Mouse (Mus musculus) lung, postnatal 4 days (tissue): Measurements from ENCODE around the gene Hist1h1c.
"Not testable (repeated sequence)": the region's sequence is repeated elsewhere in the genome, so short reads cannot be mapped to it uniquely, and the experiment has no call there.

ENCODE experiments used
- DNase-seq, 2 experiments: peaks; one replicate each; pipeline ENCODE4 v3.0.0; 2021

Hist1h1c gene

DNA sequence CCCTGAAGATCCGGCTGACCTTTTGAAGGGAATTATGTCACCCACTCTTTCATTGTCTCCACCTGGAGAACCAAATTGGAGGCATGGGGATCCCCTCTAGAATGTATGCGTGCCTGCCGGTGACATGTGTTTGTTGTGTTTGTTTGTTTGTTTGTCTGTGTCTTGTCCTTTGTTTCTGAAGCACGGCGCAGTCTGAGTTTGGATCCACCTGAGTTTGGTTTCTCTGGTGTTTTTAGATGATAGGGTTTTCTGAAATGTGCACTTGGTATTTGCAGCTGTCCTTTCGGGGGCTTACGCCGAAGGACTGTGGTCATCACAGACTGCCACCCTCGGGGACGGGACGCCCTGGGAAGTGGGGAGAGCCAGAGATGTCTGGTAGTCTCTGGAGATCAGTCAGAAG lies 21.4 kb upstream of the Hist1h1c start:
- no peak for DNase-seq

DNA sequence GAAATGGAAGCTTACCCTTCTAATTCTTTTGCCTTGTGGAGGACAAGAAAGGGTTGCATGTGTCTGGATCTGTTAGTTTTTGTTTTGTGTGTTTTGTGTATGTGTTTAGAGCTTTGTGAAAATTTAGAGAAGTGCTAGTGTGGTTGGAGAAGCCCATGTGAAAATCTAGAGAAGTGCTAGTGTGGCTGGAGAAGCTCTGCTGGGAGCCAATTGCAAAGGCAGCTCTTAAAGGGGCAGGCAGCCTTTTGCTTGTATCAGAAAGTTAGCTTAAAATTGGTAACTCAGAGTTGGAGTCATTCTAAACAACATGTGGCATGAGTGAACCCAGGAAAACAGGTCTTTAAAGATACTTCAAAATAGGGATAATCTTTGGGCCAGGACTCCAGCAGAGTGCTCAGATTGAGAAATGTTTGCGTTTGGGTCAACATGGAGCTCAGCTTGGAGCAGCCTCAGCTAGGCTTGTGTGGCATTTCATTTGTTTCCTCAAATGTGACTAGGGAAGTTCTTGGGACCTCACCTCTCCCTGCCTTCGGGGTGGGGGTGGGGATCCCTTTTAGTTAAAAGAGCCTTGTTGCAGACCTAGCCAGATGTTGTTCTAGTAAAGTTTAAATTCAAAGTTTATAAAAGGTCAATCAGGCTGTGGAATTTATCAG lies 20.9 kb upstream of the Hist1h1c start:
- not testable (repeated sequence) for DNase-seq

DNA sequence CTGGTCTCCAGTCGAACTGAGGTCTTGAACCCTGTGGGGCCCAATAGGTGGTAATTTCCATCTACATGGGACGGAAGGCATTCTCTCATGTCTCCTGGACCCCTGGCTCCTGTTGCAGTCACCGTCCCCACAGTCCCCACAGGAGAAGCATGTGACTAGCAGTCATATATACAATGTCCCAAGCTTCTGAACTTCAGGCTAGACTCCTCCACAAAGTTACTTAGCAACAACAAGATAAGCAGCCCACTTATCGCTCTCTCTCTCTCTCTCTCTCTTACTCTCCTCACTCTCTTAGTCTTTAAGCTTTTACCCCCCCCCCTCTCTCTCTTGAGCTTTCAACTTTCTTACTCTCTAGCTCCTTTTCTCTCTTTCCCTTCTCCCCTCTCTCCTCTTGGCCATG lies 14.4 kb upstream of the Hist1h1c start:
- DNase-seq: no peak

DNA sequence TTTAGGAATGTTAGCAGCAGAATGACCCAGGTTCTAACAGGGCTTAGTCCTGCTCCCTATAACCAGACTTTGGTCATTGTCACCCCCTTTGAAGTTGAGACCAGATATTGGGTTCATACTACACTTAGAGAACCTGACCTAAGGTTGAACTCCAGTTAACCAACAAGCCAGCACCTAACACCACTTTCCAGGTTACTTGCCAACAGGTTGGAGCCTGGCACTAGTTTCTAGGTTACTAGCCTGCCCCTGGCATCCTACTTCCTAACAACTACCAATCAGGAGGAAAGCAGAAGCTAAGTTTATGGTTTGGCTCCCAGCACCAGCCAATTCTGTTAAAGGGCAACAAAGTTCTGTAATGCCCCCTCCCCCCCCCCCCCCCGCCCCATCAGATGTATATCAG lies 13.4 kb upstream of the Hist1h1c start:
- DNase-seq: no peak

- DNase-seq: no peak
These were observed 10.0 kb upstream of the Hist1h1c start for GRCm38 (mm10) chr13:23728472-23729191.

GRCm38 (mm10) chr13:23729192-23729525 lies 9.4 kb upstream of the Hist1h1c start:
- no peak for DNase-seq

- no peak for DNase-seq
These were observed 8.9 kb upstream of the Hist1h1c start for GRCm38 (mm10) chr13:23729706-23730105.

- DNase-seq: peak in 1 of 2 experiments; percentile 52
These were observed 8.1 kb upstream of the Hist1h1c start for GRCm38 (mm10) chr13:23730479-23730878.

GRCm38 (mm10) chr13:23732156-23732804 lies 6.3 kb upstream of the Hist1h1c start:
- DNase-seq: peak in 1 of 2 experiments; percentile 60

- DNase-seq: no peak
These were observed 1.5 kb upstream of the Hist1h1c start for GRCm38 (mm10) chr13:23737091-23737490.

DNA sequence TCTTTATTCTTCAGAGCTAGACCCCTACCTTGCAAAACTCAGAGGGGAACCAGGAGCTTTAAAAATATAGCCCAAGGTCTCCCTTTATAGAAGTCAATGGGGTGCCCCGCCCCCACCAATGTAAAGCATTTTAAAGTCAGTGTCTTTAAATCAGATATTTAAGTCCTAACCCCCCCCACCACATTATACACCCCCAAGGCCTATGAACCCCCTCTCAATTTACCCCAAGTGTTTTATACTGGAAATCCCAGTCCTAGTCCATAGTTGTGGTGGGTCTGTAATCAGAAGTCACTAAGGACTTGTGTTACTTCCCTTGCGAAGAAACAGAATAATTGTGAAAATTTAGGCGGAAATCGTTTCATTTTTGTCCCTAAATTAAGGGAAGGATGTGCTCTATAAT lies 567 bp upstream of the Hist1h1c start:
- no peak for DNase-seq

DNA sequence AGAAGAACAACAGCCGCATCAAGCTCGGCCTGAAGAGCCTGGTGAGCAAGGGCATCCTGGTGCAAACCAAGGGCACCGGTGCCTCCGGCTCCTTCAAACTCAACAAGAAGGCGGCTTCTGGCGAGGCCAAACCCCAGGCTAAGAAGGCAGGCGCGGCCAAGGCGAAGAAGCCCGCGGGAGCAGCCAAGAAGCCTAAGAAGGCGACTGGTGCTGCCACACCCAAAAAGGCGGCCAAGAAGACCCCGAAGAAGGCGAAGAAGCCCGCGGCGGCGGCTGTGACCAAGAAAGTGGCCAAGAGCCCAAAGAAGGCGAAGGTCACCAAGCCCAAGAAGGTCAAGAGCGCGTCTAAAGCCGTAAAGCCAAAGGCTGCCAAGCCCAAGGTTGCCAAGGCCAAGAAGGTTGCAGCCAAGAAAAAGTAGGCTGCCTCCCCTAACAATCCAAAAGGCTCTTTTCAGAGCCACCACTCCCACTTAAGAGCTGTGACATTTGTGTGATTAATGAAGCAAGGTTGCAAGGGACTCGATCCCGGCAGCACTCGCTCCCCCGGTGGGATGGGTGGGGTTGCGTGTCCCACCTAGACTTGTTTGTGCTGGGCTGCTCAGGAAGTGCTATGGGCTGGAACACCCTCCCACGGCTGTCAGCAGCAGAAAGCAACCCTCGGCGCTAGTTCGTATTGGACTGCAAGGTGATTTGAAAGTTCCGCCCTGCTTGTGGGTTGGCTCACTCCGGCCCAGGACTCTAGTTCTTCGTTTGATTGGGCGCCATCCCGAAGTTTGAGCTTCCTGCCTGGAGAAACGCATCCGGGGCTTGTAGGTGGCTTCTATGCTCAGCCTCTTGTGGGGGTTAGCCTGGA lies 687 bp downstream of the Hist1h1c start:
- DNase-seq: peak; percentile 93 to 95

DNA sequence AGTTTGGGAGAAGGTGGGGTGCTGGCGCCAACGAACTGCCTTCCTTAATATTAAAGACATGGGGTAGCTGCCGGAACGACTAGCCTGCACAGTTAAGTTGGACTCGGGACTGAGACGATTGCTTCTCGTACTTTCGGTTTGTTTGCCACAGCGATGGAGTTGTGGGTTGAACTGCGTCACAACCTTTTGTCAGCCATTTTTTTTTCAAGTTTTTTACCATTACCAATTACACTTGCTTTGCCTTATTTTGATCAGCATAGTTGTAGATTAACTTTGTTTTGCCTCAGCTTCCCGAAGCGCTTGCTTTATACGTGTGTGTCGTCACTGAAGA lies 1.3 kb downstream of the Hist1h1c start:
- DNase-seq: no peak

GRCm38 (mm10) chr13:23740256-23740840 lies 1.7 kb downstream of the Hist1h1c start:
- no peak for DNase-seq

DNA sequence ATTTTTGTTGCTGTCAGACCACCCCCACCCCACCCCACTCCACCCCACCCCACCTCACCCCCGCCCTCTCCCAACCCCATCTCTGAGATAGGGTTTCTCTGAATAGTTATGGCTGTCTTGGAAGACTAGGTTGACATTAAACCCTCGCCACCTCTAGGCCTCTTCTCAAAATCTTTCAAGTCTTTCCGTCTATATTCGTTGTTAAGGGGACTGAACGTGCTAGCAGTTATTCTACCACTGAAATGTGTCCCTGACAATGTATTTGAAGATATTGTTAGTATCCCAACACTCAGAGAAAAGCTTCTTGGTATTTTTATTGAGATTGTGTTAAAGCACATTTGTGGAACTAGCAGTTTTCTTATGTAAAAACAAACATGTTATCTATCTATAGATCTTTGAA lies 2.3 kb downstream of the Hist1h1c start:
- DNase-seq: no peak

GRCm38 (mm10) chr13:23742007-23742406 lies 3.4 kb downstream of the Hist1h1c start:
- DNase-seq: no peak

DNA sequence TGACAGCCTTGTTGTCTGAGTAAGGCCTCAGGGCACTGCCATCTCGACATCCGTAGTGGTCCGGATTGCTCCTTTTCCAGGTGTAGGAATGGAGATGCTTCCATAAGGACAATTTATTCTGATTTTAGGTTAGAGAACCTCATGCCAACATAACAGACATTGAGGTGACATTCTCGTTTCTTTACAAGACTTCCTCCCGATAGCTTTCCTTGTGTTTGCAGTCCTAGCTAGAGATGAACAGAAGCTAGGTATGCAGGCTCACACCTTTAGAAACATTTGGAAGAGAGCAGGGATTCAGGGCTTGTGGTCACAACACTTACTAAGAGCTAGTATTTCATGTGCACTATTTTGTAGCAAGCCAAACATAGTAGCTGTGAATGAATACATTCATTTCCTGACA lies 4.6 kb downstream of the Hist1h1c start:
- DNase-seq: no peak

DNA sequence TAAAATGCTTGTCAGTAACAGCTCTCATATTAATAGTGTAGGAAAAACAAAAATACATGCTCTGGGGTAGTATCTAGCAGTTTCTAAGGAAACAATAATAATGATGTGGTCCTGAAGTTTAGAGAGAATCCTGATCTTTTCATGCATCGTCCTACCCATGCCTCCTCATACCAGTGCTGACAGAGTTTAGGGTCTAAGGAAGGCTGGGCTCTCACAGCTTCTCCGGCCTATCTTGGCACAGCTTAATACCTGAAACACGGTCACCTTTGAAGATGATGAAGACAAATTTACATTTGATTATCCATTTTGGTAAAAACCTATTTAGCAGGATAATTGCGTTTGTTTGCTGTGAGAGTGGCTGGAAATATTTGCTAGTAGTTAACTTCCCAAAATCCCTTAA lies 5.4 kb downstream of the Hist1h1c start:
- no peak for DNase-seq

GRCm38 (mm10) chr13:23744421-23745380 lies 6.1 kb downstream of the Hist1h1c start:
- DNase-seq: no peak

- DNase-seq: peak; percentile 78 to 89
These were observed 7.0 kb downstream of the Hist1h1c start, which contains the start of gene Hist1h3c for GRCm38 (mm10) chr13:23745381-23746161. TSS of gene Hist1h3c (minus strand) at chr13:23745602.
